Mouse (Mus musculus) layer of hippocampus, adult 2 months (tissue): ENCODE results near the gene Btaf1. TPM values are rescaled to one million over a fixed set of nuclear protein-coding genes. Genes with fewer than 3 reads are reported as not detected.

Experiments
- DNase-seq, 2 experiments: peaks; one replicate each; pipeline ENCODE4 v3.0.0; 2022; ENCODE audit warnings: low spot score in 2 of 2
- H3K27ac ChIP-seq: fragments of 200-600 bp; 2 replicates; pipeline ENCODE4 v1.8.1; 2022
- H3K4me3 ChIP-seq: fragments of 200-600 bp; 2 replicates; pipeline ENCODE4 v1.8.1; 2022; ENCODE audit warnings: mild to moderate bottlenecking
- CTCF ChIP-seq: fragments of 200-600 bp; conservative IDR thresholded peaks from 2 replicates; pipeline ENCODE4 v1.8.1; 2022; ENCODE audit warnings: antibody characterized with exemption, mild to moderate bottlenecking, moderate library complexity
- total RNA-seq, 2 experiments: library from RNA; stranded (reverse); gene quantifications; 2 replicates each; pipeline ENCODE4 v1.2.3; 2021

Gene Btaf1
- total RNA-seq, 2 experiments from 2014 or later: 23.9 to 33.4 TPM

DNA sequence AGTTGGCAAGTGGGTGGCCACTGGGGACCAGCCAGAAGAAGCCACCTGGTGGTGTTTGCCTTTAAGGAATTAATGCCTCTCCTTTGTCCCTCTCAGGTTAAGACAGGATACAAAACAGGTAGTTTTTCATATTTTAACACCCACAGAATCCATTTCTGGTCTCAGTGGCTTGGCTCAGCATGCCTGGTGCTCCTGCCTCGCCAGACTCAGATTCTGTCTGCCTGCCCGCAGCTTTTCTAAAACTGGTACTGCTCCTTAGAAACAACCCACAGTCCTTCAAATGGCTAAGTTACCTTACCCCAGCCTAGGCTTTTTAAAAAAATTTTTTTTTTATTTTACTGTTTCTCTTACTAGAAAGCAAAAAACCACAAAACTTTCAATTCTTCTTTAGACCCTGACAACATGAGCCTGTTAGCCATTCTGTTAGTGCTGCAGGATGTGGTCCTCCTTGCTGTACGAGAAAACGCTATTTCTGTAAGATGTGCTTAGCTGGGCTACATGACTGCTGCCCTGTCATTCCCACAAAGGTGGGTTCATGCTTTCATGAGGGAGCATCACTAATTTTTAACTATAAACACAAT lies 130.2 kb downstream of the Btaf1 start:
- Histone ChIP-seq H3K4me3 (no peak overlapping the region), H3K27ac (peak overlapping the region; percentile 41; the same call in 1 of the 2 replicates)
- no peak for DNase-seq
- 0 out of 2 replicates have a peak, but pooled peaks have one; percentile 5 for TF ChIP-seq CTCF

GRCm38 (mm10) chr19:37057161-37057905 lies 131.5 kb downstream of the Btaf1 start:
- DNase-seq: no peak
- no peak overlapping the region for H3K4me3 ChIP-seq
- no peak overlapping the region for H3K27ac ChIP-seq
- TF ChIP-seq CTCF: no peak

GRCm38 (mm10) chr19:37059623-37060022 lies 133.7 kb downstream of the Btaf1 start:
- H3K4me3 ChIP-seq: no peak overlapping the region
- peak overlapping the region; percentile 68 for H3K27ac ChIP-seq
- TF ChIP-seq CTCF: no peak
- DNase-seq: peak in 1 of 2 experiments; percentile 35

- Histone ChIP-seq H3K4me3 (no peak overlapping the region), H3K27ac (peak overlapping the region; percentile 68)
- no peak for DNase-seq
- TF ChIP-seq CTCF: no peak
Observed at GRCm38 (mm10) chr19:37060078-37060477, 134.2 kb downstream of the Btaf1 start.

Other genes with a start within 250 kb of the Btaf1 start
- gene Ppp1r3c, start 189.4 kb upstream of the Btaf1 start, total RNA-seq: 10 to 100 TPM; 54.8 to 70.0 TPM
- gene Tnks2, start 91.8 kb upstream of the Btaf1 start, total RNA-seq: 100 to 1,000 TPM; 123 TPM
- gene Fgfbp3, start 6.5 kb upstream of the Btaf1 start, total RNA-seq: 1 to 10 TPM; 6.9 to 9.0 TPM